Mouse (Mus musculus) gastrocnemius, adult 2 months (tissue): ENCODE measurements at regions not wholly inside any gene's neighbourhood (a gene's known extent, or its start where the extent isn't known, plus 50 kb on each side); places are given as distances from the start of the nearest gene placed in this dataset.

Experiments
- DNase-seq: peaks from one replicate; pipeline ENCODE4 v3.0.0; 2022
- H3K27ac ChIP-seq: fragments of 200-600 bp; 2 replicates; pipeline ENCODE4 v1.8.1; 2022; ENCODE audit warnings: mild to moderate bottlenecking
- H3K4me3 ChIP-seq: fragments of 200-600 bp; 2 replicates; pipeline ENCODE4 v1.8.1; 2022; ENCODE audit warnings: mild to moderate bottlenecking, moderate library complexity
- CTCF ChIP-seq: fragments of 200-600 bp; IDR thresholded peaks from 2 replicates; pipeline ENCODE4 v1.8.1; 2022; ENCODE audit warnings: antibody characterized with exemption, mild to moderate bottlenecking, moderate library complexity
- intact Hi-C: fragments of 180-260 bp; cut with DNase I; formaldehyde crosslinking; loops from one replicate; pipeline ENCODE4 v1.15.1; 2025

DNA sequence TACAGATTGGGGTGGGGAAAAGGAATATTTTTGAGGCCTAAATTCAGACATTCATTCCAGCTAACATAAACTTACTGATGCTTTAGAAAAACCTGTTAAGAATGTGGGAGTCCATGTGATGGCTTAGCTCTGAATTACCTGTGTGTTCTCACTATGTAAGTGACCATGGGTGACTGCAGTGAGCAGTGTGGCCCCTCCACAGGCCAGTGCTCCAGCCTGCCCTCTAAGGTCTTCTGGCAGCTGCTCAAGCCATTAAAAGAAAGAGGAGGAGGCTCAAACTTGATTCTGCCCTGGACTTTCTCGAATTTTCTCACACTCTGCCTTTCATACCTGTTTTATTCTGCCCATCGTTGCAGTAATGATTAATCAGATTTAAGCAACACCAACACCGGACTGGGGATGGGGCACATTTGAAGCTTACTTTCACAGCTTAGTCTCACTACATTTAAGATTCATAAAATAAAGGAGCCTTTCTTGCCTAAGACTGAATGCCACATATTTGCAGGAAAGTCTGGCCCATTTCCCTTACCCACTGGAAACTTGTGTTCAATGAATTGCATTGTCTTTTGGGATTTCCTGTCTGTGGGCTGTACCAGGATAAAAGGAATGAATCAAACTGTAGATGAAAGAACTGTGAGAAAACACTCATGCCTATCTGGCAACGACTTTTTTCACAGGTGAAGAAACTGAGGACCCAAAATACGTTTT is 220.0 kb downstream of the Mpdz start:
- no peak for TF ChIP-seq CTCF
- Histone ChIP-seq H3K4me3 (no peak overlapping the region), H3K27ac (no peak overlapping the region)
- DNase-seq = no peak
- intact Hi-C loops = no loop called here
